Mouse (Mus musculus) macrophage (primary cell): ENCODE results near the gene Ifit1bl1. TPM values are rescaled to one million over a fixed set of nuclear protein-coding genes. Genes with fewer than 3 reads are reported as not detected.
"Not testable (repeated sequence)": the region's sequence is repeated elsewhere in the genome, so short reads cannot be mapped to it uniquely, and the experiment has no call there.

Source experiments
- H3K27ac ChIP-seq: fragments of 350-480 bp; formaldehyde crosslinking; 2 replicates; pipeline ENCODE4 v1.9.0; 2021
- H3K36me3 ChIP-seq: fragments of 350-480 bp; formaldehyde crosslinking; 2 replicates; pipeline ENCODE4 v1.9.0; 2021; ENCODE audit errors: inconsistent target
- H3K4me3 ChIP-seq: fragments of 350-480 bp; formaldehyde crosslinking; 2 replicates; pipeline ENCODE4 v1.9.0; 2021; ENCODE audit errors: inconsistent target
- H3K79me2 ChIP-seq: fragments of 350-480 bp; formaldehyde crosslinking; 2 replicates; pipeline ENCODE4 v1.9.0; 2021; ENCODE audit errors: inconsistent target
- WGBS: methylation state at CpG from one replicate; pipeline ENCODE4 v1.1.7; 2026; ENCODE audit warnings: inconsistent platforms; ENCODE audit not compliant: missing documents; 5-methylcytosine and 5-hydroxymethylcytosine counted together
- polyA plus RNA-seq: library from polyadenylated mRNA; stranded (reverse); fragments of 250-400 nt; gene quantifications from 3 replicates; pipeline ENCODE4 v1.2.4, GENCODE M21; 2018; ENCODE audit warnings: inconsistent platforms
- total RNA-seq, 78 experiments: library from RNA; depleted of rRNA; stranded (reverse); fragments of 250-400 nt; gene quantifications; 1 replicate in 9 of 78; 2 replicates in 24 of 78; 3 replicates in 43 of 78; 4 replicates in 2 of 78; pipeline ENCODE4 v1.2.4; 2018; ENCODE audit warnings: inconsistent platforms in 56 of 78

The Ifit1bl1 gene
- total RNA-seq (2018; cell fraction: chromatin; rRNA removed) = 10 to 100 TPM in 14 of 26 experiments, 1 to 10 TPM in 3, under 1 TPM in 6, not detected in 3; 0.38 to 79.7 (median 17.9) TPM
- 100 to 1,000 TPM in 13 of 26 experiments, 10 to 100 TPM in 4, 1 to 10 TPM in 9; 4.7 to 597 (median 84.5) TPM for total RNA-seq (2018; cell fraction: cytosol; rRNA removed)
- 100 to 1,000 TPM in 13 of 26 experiments, 10 to 100 TPM in 2, 1 to 10 TPM in 11; 1.0 to 406 (median 63.2) TPM for total RNA-seq (2018; cell fraction: nucleus; rRNA removed)
- 5.2 to 71.8 TPM (median 6.7 TPM) in 3 replicates for polyA plus RNA-seq

DNA sequence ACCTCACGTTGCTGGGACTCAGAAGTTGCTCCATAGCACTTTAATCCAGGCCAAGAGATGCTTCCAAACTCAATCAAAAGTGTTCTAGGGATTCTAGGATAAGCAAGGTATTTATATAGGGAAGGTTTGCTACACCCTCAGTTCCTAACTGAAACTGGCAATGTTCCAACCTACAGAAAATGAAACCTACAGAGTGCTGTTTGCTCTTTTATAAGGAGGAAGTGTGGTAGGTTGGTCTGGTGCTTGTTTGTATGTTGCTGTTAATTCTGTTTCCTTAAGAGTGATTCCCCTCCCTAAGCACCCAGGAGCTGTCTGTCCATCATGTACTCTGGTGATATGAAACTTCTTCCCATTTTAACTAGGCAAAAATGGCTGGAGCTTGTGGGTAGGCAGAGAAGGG is at the start of gene Ifit1bl1:
Gene Ifit1bl1 (minus strand): TSS at position 69 of the 400 bp plus-strand sequence.
- H3K36me3 ChIP-seq, H3K4me3 ChIP-seq: not testable (repeated sequence)
- peak within 1 kb of the TSS; percentile 5; the same call in 1 of the 2 replicates for H3K27ac ChIP-seq
- peaks cover 31% of the 10 kb centered on the region; the same call in 1 of the 2 replicates for H3K79me2 ChIP-seq
- 88% methylated on average over 1 of the region's 1 CpGs for WGBS

DNA sequence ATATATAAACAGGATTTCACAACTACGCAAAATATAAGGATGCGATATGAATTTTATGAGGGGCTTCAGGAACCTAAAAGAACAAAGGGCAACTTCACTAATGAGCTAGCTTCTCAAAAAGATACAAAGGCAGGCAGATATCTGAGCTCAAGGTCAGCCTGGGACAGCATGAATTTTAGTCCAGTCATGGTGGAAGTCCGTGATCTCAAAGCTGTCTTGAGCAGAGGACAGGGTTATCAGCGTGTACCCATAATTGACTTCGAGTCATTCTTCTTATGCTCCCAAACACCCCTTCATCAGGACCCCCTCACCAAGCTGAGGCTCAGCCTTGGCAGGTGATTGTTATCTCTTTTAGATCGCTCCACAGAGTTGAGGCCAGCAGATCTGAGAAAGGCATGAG is 49.2 kb upstream of the Ifit1bl1 start:
- H3K36me3 ChIP-seq = peaks cover 46% of the 10 kb centered on the region
- no peak overlapping the region for H3K4me3 ChIP-seq
- WGBS = 91% methylated on average over 6 of the region's 6 CpGs
- peaks cover 24% of the 10 kb centered on the region; the same call in 1 of the 2 replicates for H3K79me2 ChIP-seq
- H3K27ac ChIP-seq = no peak overlapping the region

DNA sequence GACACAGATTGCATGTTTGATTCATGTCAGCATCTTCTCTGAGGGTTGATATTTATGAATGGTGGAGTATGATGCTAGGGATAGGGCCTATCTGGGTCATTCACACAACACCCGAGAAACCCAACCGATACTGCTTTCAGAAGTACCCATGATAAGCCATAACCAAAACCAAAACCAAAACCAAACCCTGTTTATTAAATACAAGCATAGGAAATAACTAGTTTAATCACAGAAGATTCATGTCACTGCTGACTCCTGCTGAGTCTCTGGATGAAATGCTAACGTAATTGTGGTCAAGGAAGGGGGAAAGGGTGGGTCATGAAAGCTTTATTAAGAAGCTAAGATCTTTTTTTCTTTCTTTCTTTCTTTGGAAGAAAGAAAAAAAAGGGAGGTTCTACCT is 48.5 kb upstream of the Ifit1bl1 start:
- H3K79me2 ChIP-seq = peaks cover 32% of the 10 kb centered on the region; the same call in 1 of the 2 replicates
- 59% methylated on average over 3 of the region's 3 CpGs for WGBS

DNA sequence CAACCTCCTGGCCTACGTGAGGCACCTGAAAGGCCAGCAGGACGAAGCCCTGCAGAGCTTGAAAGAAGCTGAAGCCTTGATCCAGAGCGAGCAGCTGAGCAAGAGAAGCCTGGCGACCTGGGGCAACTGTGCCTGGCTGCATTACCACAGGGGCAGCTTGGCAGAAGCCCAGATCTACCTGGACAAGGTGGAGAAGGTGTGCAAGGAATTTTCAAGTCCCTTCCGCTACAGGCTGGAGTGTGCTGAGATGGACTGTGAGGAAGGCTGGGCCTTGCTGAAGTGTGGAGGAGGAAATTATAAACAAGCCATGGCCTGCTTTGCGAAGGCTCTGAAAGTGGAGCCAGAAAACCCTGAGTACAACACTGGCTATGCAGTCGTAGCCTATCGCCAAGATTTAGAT is 45.9 kb upstream of the Ifit1bl1 start:
- Histone ChIP-seq H3K79me2 (peaks cover 58% of the 10 kb centered on the region), H3K36me3 (peaks cover 64% of the 10 kb centered on the region)
- 96% methylated on average over 4 of the region's 8 CpGs for WGBS
- not testable (repeated sequence) for H3K4me3 ChIP-seq, H3K27ac ChIP-seq

More for the DNA sequence above, 48.5 kb upstream of the Ifit1bl1 start:
- H3K4me3 ChIP-seq = no peak overlapping the region
- peaks cover 53% of the 10 kb centered on the region for H3K36me3 ChIP-seq
- H3K27ac ChIP-seq = no peak overlapping the region

DNA sequence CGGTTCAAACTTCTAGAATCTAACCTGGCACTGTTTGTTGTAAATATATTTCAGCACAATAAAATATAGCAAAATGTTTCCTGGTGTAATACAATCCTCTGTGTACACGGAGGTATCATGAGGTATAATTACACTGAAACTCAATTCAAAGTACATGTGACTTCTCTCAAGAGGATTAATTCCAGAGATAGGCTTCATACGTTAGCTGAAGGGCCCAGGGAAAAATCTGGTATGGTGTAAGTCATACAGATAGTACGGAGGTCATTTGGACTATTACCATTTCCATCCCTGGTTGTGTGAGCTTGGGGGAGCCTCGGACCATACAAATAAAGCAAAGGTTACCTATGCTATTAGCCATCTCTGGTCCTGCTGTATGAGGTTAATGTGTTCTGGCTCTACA is 40.9 kb upstream of the Ifit1bl1 start:
- Histone ChIP-seq H3K36me3 (peaks cover 34% of the 10 kb centered on the region), H3K27ac (no peak overlapping the region), H3K79me2 (peaks cover 74% of the 10 kb centered on the region), H3K4me3 (no peak overlapping the region; the same call in 1 of the 2 replicates)
- WGBS = 93% methylated on average over 5 of the region's 5 CpGs

DNA sequence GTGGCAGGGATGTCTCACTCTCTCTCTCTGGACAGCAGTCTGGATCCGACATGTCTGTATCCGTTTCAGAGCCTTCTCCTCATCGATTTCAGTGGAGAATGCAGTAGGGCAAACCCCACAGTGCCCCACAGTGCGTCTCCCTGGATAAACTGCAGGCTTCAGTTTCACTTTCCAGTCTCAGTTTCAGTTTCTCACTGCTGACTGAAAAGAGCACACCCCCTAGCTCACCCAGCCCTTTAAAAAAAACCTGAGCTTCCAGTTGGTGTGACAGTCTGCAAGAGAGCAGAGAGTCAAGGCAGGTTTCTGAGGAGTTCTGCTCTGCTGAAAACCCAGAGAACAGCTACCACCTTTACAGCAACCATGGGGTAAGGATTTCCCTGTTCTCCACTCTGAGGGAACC is 38.9 kb upstream of the Ifit1bl1 start, which contains the start of the genes Ifit1bl2 and Ifit1:
Gene Ifit1bl2 (minus strand): TSS at position 121 of the 400 bp plus-strand sequence.
Gene Ifit1 (plus strand): TSS at position 249 of the 400 bp plus-strand sequence.
- peak within 1 kb of the TSS; percentile 56 for H3K4me3 ChIP-seq
- H3K36me3 ChIP-seq = peaks cover 14% of the 10 kb centered on the region
- peaks cover 56% of the 10 kb centered on the region for H3K79me2 ChIP-seq
- peak within 1 kb of the TSS; percentile 49 for H3K27ac ChIP-seq
- WGBS = 5% methylated on average over 4 of the region's 4 CpGs

DNA sequence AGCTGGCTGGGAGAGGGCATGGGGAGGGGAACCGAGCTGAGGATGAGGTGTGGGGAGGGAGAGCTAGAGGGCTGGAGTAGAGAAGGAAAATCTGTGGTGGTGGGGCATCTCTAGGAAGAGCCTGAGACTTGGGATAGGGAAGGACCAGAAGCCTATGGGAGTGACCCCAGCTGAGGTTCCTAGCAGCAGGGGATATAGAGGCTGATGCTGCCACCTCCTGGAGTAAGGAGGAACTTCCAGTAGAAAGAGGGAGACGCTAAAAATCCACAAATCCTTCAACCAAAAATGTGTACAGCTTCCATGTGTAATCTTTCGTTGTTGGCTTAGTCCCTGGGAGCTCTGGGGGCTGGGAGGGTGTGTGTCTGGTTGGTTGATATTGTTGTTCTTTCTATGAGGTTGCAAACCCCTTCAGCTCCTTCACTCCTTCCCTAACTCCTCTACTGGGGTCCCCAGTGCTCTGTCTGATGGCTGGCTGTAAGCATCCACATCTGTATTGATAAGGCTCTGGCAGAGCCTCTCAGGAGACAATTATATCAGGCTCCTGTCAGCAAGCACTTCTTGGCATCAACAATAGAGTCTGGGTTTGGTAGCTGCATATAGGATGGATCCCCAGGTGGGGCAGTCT is 35.3 kb upstream of the Ifit1bl1 start:
- Histone ChIP-seq H3K27ac (no peak overlapping the region), H3K36me3 (no peaks in the 10 kb centered on the region), H3K4me3 (no peak overlapping the region), H3K79me2 (peaks cover 20% of the 10 kb centered on the region)
- WGBS = 29% methylated on average over 3 of the region's 3 CpGs

DNA sequence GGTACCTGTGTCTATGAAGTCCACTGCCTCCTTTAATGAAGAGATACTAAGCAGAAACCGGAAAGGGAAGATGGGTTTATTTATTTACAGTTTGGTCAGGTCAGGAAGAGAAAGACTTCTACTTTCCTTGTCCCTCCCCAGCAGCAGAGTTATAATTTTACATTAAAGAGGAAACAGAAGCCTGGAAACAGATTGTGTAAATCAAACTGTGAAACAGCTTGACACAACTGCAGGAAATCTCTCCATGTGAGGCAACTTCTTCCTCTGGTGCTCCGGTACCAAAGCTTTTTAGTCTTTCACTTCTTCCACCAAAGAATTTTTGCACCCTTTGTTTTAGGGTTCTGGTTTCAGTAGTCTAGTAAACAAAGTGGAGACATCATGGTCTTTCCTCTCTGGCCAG is 31.7 kb upstream of the Ifit1bl1 start:
- Histone ChIP-seq H3K27ac (no peak overlapping the region; the same call in 1 of the 2 replicates), H3K79me2 (no peaks in the 10 kb centered on the region), H3K36me3 (no peaks in the 10 kb centered on the region), H3K4me3 (no peak overlapping the region)
- WGBS = 0% methylated on average over 2 of the region's 2 CpGs

DNA sequence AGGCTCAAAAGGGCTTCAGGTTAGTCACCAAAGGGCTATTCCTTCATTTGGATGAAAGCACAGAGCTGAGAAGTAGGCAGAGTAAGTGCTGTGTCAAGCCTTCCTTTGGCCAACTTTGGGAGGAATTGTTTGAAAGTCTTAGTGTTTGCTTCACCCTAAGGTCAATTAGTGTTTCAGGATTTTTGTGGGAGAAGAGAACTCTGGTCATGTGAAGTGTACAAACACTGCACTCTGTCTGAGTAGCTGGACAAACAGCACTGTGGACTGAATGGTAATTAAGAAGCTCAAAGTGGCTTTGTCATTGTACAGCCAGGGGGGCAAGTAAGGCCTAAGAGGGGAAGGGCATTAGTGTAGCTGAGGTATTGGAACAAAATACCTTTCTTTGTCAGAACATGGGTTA is 29.7 kb upstream of the Ifit1bl1 start:
- Histone ChIP-seq H3K4me3 (no peak overlapping the region), H3K27ac (no peak overlapping the region), H3K36me3 (no peaks in the 10 kb centered on the region), H3K79me2 (no peaks in the 10 kb centered on the region)

DNA sequence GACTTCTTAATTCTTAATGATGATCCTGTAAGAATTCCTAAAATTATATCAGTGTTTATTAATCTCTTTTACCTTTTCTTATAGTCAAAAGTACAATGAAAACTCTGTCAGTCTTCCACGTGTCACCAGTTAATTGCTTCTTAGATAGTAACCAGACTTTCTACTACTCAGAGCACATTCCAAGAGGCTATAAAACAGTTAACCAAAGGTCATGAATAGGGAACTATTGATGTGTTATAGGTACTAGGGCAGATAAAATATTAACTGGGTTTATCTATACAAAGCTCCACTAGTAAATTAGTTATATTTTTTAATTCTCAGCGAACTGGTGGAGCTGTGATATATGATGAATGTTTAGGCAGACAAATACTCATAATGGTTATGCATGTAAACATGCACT is 25.7 kb upstream of the Ifit1bl1 start:
- WGBS = 90% methylated on average over 2 of the region's 2 CpGs
- no peaks in the 10 kb centered on the region for H3K36me3 ChIP-seq
- H3K4me3 ChIP-seq = no peak overlapping the region
- no peaks in the 10 kb centered on the region for H3K79me2 ChIP-seq
- H3K27ac ChIP-seq = no peak overlapping the region

DNA sequence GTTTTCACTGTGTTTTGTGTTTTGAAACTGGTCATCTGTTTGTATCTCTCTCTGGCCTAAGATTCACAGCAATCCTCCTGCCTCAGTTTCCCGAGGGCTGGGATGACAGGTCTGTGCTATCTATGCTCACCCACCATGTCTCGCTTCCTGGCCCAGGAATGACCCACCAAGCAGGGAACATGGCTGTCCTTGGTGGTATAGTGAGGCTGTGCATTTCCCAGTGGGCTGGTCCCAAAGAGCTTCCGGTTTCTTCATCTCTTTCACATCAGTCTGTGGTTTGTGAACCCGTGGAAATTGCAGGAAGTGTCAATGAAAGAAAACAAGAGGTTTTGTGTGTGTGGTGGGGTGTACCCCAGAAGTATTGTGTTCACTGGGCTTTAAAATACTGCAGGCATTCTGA is 22.9 kb upstream of the Ifit1bl1 start:
- no peaks in the 10 kb centered on the region for H3K36me3 ChIP-seq
- H3K27ac ChIP-seq = no peak overlapping the region
- WGBS = 47% methylated on average over 4 of the region's 4 CpGs
- H3K4me3 ChIP-seq = no peak overlapping the region
- no peaks in the 10 kb centered on the region for H3K79me2 ChIP-seq

DNA sequence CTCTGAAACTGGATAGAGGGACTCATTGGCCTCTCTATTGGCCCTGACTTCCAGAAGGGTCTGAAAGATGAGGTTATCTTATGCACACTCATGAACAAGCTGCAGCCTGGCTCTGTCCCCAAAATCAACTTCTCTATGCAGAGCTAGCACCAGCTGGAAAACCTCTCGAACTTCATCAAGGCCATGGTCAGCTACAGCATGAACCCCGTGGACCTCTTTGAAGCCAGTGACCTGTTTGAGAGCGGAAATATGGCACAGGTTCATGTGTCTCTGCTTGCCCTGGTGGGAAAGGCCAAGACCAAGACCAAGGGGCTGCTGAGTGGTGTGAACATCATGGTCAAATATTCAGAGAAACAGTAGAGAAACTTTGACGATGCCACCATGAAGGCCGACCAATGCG is 22.0 kb upstream of the Ifit1bl1 start:
- WGBS = 99% methylated on average over 6 of the region's 6 CpGs

DNA sequence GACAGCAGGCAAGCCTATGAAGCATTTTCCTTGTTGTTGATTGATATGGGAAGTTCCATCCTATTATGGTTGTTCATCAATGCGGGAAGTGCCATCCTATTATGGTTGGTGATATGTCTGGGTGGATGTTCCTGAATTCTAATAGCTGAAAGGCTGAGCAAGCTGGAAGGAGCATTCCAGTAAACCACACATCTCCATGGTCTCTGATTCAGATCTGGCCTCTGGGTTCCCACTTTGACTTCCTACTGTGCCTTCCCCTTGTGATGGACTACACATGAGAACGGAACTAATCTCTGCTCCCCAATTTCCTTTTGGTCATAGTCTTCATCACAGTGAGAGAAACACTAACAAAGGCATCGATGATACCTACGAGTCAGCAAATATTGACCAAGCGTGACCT is 19.1 kb upstream of the Ifit1bl1 start:
- no peaks in the 10 kb centered on the region for H3K36me3 ChIP-seq

More for the DNA sequence above, 22.0 kb upstream of the Ifit1bl1 start:
- no peaks in the 10 kb centered on the region for H3K36me3 ChIP-seq
- no peak overlapping the region for H3K27ac ChIP-seq
- H3K4me3 ChIP-seq = no peak overlapping the region
- H3K79me2 ChIP-seq = no peaks in the 10 kb centered on the region

DNA sequence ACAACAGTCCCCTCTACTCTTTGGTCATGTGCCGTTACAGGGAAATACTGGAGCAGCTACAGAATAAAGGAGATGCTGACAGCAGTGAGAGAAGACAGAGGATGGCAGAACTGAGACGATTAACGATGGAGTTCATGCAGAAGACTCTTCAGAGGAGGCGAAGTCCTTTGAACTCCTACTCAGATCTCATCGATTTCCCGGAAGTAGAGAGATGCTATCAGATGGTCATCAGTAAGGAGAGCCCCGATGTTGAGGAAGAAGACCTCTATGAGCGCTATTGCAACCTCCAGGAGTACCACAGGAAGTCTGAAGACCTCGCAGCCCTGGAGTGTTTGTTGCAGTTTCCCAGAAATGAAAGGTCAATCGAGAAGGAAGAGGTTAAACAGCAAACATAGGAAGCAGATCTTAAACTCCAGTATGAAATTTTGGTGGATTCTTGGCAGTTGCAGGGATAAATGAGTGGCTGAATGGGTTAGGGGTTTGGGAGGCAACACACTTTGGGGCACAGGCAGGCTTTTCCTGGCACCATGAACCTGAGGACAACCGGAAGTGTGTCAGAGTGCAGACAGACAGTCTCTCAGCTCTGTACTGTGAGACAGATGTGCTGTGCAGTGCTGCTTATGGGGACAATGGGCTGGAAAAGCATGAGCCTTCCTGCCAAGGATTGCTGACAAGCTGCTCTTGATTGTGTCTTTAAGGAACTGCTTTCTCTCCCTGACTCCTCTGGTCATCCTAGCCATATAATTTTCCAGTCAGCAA is 10.7 kb upstream of the Ifit1bl1 start:
- not testable (repeated sequence) for H3K4me3 ChIP-seq, H3K36me3 ChIP-seq, H3K27ac ChIP-seq
- peaks cover 32% of the 10 kb centered on the region; the same call in 1 of the 2 replicates for H3K79me2 ChIP-seq
- WGBS = 95% methylated on average over 2 of the region's 11 CpGs

More for the DNA sequence above, 19.1 kb upstream of the Ifit1bl1 start:
- Histone ChIP-seq H3K27ac (no peak overlapping the region), H3K79me2 (no peaks in the 10 kb centered on the region), H3K4me3 (no peak overlapping the region)
- 94% methylated on average over 5 of the region's 5 CpGs for WGBS

DNA sequence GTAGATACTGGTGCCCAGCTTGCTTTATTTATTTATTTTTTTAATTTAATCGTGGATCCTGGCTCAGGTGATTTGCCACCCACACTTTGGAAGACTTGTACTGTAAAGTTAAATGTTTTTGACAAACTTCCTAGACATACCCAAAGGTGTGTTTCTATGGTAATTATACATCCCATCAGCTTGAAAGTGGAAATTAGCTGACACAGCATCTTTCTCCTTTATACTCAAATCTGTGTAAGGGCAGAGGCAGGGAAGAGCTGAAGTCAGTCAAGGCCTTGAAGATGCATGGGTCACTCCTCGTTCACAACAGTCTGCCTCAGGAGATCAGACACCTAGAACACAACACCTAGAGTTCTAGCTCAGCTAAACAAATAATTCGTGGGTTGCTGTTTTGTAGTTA is 8.4 kb upstream of the Ifit1bl1 start:
- not testable (repeated sequence) for H3K27ac ChIP-seq, H3K4me3 ChIP-seq, H3K36me3 ChIP-seq
- H3K79me2 ChIP-seq = peaks cover 32% of the 10 kb centered on the region; the same call in 1 of the 2 replicates
- WGBS = 88% methylated on average over 2 of the region's 3 CpGs
